Mouse (Mus musculus) cerebellum, adult 2 months (tissue): Measurements from ENCODE around the gene Ifnl3.

Experiments used
- CTCF ChIP-seq: fragments of 200-500 bp; IDR thresholded peaks from 2 replicates; pipeline ENCODE4 v1.5.1; 2011; ENCODE audit warnings: low read depth, mild to moderate bottlenecking, control low read depth, low read length, moderate library complexity, borderline replicate concordance; ENCODE audit not compliant: insufficient read depth
- POLR2A ChIP-seq: fragments of 200-500 bp; IDR thresholded peaks from 2 replicates; pipeline ENCODE4 v1.6.1; 2011; ENCODE audit warnings: low read length, control low read depth, borderline replicate concordance; ENCODE audit not compliant: insufficient read depth

- TF ChIP-seq CTCF (no peak), POLR2A (no peak)
Measured at GRCm38 (mm10) chr7:28558486-28558885, 35.9 kb downstream of the Ifnl3 start.
